Mouse (Mus musculus): ENCODE measurements at regions not wholly inside any gene's neighbourhood (a gene's known extent, or its start where the extent isn't known, plus 50 kb on each side); places are given as distances from the start of the nearest gene placed in this dataset.

DNA sequence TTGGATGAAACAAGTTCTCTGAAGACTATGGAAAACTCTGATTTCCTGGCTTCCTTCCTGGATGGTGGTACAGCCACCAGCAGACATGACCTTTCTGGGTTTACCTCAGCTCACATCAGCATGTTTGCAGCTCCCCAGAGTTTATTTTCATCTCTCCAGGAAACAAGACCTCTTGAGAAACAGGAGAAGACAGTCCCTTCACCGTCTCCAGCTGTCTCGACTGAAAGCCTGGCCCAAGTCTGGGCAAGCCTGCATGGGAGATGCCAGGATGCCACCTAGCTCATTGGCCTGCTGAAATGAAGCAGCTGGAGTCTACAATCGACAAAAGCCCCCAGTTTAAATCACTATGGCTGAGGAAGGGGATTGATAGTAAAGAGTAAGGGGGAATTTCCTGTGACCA is 131.6 kb upstream of the Zfand5 start:
- TF ChIP-seq FLI1 (IDR thresholded peaks at IDR 0.05; ENCODE audit: low read length) (no peak), GATA1 (IDR thresholded peaks at IDR 0.05; ENCODE audit: borderline replicate concordance, low read length) (no peak)
